ENCODE assay signal across 25 mouse cellular contexts in genomic region chr7:118135128-118135527, GRCm38 (mm10). TPM values are rescaled to one million over a fixed set of nuclear protein-coding genes. Genes with fewer than 3 reads are reported as not detected.
DNase-seq lines count a peak whose midpoint lies in the region; ATAC-seq and TF ChIP-seq lines count a peak whose summit lies in the region.
"Had no signal": no experiment of that assay in that cellular context is flagged by ENCODE, and none has a peak within 500 bp of the region (broad histone marks: within the 10 kb centered on the region; RNA-seq: fewer than 3 reads in every experiment).

No protein-coding gene starts in this region.

- peaks cover 4% of the 10 kb centered on the region; the same call in 1 of the 2 replicates for H3K4me1 ChIP-seq in limb, embryonic 12.5 days (replicated peaks)
- peaks cover 5% of the 10 kb centered on the region; the same call in 1 of the 2 replicates for H3K4me1 ChIP-seq in limb, embryonic 10.5 days
- H3K4me1 ChIP-seq: embryonic facial prominence, embryonic 13.5 days had no signal

- H3K79me2 ChIP-seq in myocyte (ENCODE audit: control insufficient read depth, insufficient read depth): no peaks in the 10 kb centered on the region

- ATAC-seq in limb, embryonic 12.5 days (ENCODE audit: insufficient number of reproducible peaks, insufficient read depth, low FRiP score, low TSS enrichment, low read depth): peak; percentile 42
- ATAC-seq: CD4-positive, CD25-positive, alpha-beta regulatory T cell, adult 4 months; forebrain, embryonic 13.5 days; forebrain, embryonic 15.5 days; forebrain, postnatal 0 days had no signal

- DNase-seq in embryo, embryonic 10.5 days (ENCODE audit: low spot score): peak; percentile 4
- DNase-seq in embryo, embryonic 11 days: no peak
- no peak for DNase-seq in limb, embryonic 10.5 days (ENCODE audit: low spot score)
- peak; percentile 36 for DNase-seq in R1 (ENCODE audit: low read depth, low spot score)
- DNase-seq in layer of hippocampus, postnatal 36 days: no peak
- DNase-seq in adrenal gland, postnatal 10 days: no peak
- DNase-seq: adrenal gland, adult 2 months; adrenal gland, postnatal 14 days; adrenal gland, postnatal 36 days; B cell, adult 2 months; cerebellum, adult 11-12 months; cerebellum, adult 2 months; cerebellum, adult 9-10 months; cerebellum, postnatal 10 days; cerebellum, postnatal 25 days; forebrain, postnatal 0 days had no signal

- no peak overlapping the region for H3K27ac ChIP-seq in limb, embryonic 12.5 days
- no peak overlapping the region for H3K27ac ChIP-seq in limb, embryonic 10.5 days
- H3K27ac ChIP-seq: embryonic facial prominence, embryonic 13.5 days; forebrain, embryonic 13.5 days; forebrain, embryonic 15.5 days had no signal

- TF ChIP-seq POLR2A in myocyte (IDR thresholded peaks at IDR 0.05; ENCODE audit: insufficient read length, low read depth): no peak

- peaks cover 50% of the 10 kb centered on the region for H3K36me3 ChIP-seq in limb, embryonic 12.5 days
- peaks cover 62% of the 10 kb centered on the region for H3K36me3 ChIP-seq in limb, embryonic 10.5 days
- H3K36me3 ChIP-seq in myocyte (ENCODE audit: control insufficient read depth, insufficient read depth): peaks cover 19% of the 10 kb centered on the region

- 81% methylated on average over 11 of the region's 11 CpGs for WGBS in limb, embryonic 12.5 days
- WGBS in limb, embryonic 10.5 days: 90% methylated on average over 11 of the region's 11 CpGs

- H3ac ChIP-seq in myocyte (ENCODE audit: control insufficient read depth, insufficient read length): no peak overlapping the region

- H3K9me3 ChIP-seq in limb, embryonic 12.5 days: no peaks in the 10 kb centered on the region
- no peaks in the 10 kb centered on the region for H3K9me3 ChIP-seq in limb, embryonic 10.5 days (replicated peaks)
- H3K9me3 ChIP-seq: embryonic facial prominence, embryonic 13.5 days; forebrain, embryonic 13.5 days; forebrain, embryonic 15.5 days; G1E had no signal

- no peaks in the 10 kb centered on the region for H3K27me3 ChIP-seq in limb, embryonic 12.5 days
- H3K27me3 ChIP-seq in limb, embryonic 10.5 days (ENCODE audit: low read depth, poor library complexity, severe bottlenecking): no peaks in the 10 kb centered on the region
- H3K27me3 ChIP-seq in myocyte (ENCODE audit: control insufficient read depth, insufficient read depth, insufficient read length): no peaks in the 10 kb centered on the region
- H3K27me3 ChIP-seq: CH12.LX; embryonic facial prominence, embryonic 13.5 days; forebrain, embryonic 13.5 days; forebrain, embryonic 15.5 days; Patski had no signal

- no peak overlapping the region for H3K4me3 ChIP-seq in limb, embryonic 12.5 days (replicated peaks)
- no peak overlapping the region for H3K4me3 ChIP-seq in limb, embryonic 10.5 days
- H3K4me3 ChIP-seq in myocyte: no peak overlapping the region
- H3K4me3 ChIP-seq: embryonic facial prominence, embryonic 13.5 days; forebrain, embryonic 13.5 days; forebrain, embryonic 15.5 days had no signal

- no peak overlapping the region for H3K9ac ChIP-seq in limb, embryonic 12.5 days (replicated peaks)
- H3K9ac ChIP-seq: embryonic facial prominence, embryonic 13.5 days; forebrain, embryonic 13.5 days; forebrain, embryonic 15.5 days; forebrain, postnatal 0 days had no signal

- no peak overlapping the region for H3K4me2 ChIP-seq in limb, embryonic 12.5 days
- no peak overlapping the region for H3K4me2 ChIP-seq in myocyte (ENCODE audit: low read depth)
- H3K4me2 ChIP-seq: embryonic facial prominence, embryonic 13.5 days; forebrain, embryonic 13.5 days; forebrain, embryonic 15.5 days had no signal

TF ChIP-seq in myocyte, 11 proteins besides CTCF, POLR2A, EP300 and RAD21:
- no peak for TF ChIP-seq TCF3 (IDR thresholded peaks at IDR 0.05; ENCODE audit: insufficient read length, low read depth)
- TF ChIP-seq MYOG (IDR thresholded peaks at IDR 0.05; ENCODE audit: control insufficient read depth in 1 of 3, insufficient read depth in 1 of 3, insufficient read length in 2 of 3, low read depth in 2 of 3): peak; percentile 29 to 93 (median 73)
- TF ChIP-seq SRF (IDR thresholded peaks at IDR 0.05; ENCODE audit: control insufficient read depth, insufficient read length, low read depth): no peak
- TF ChIP-seq MYOD1 (IDR thresholded peaks at IDR 0.05; ENCODE audit: control insufficient read depth in 1 of 3, insufficient read length in 2 of 3, low read depth in 2 of 3): peak in 2 of 3 experiments; percentile 69 to 95

RNA-seq across cellular contexts. Expression of gene Arl6ip1, which starts 5.7 kb away (rescaled TPM):
- 420 and 476 TPM in 2 replicates for polyA plus RNA-seq in limb, embryonic 12.5 days (2016; fragmentation: Nextera tagmentation; extraction: Ambion mirVana)
- 375 and 392 TPM in 2 replicates for polyA plus RNA-seq in limb, embryonic 10.5 days (2016; fragmentation: Nextera tagmentation; extraction: Ambion mirVana)
- polyA plus RNA-seq in myocyte (2012; fragmentation: generic; extraction: Trizol): 120 TPM
- total RNA-seq in layer of hippocampus, postnatal 36 days (2021): 100 to 1,000 TPM; 298 to 300 TPM
- total RNA-seq in adrenal gland, postnatal 10 days (2021): 100 to 1,000 TPM; 148 to 152 TPM

RNA-seq across cellular contexts. Expression of gene Rps15a, which starts 19.1 kb away (rescaled TPM):
- polyA plus RNA-seq in limb, embryonic 12.5 days (2016; fragmentation: Nextera tagmentation; extraction: Ambion mirVana): 724 and 793 TPM in 2 replicates
- polyA plus RNA-seq in limb, embryonic 10.5 days (2016; fragmentation: Nextera tagmentation; extraction: Ambion mirVana): 688 and 731 TPM in 2 replicates
- polyA plus RNA-seq in myocyte (2012; fragmentation: generic; extraction: Trizol): 1,920 TPM
- 100 to 1,000 TPM; 370 to 388 TPM for total RNA-seq in layer of hippocampus, postnatal 36 days (2021)
- 100 to 1,000 TPM; 881 to 957 TPM for total RNA-seq in adrenal gland, postnatal 10 days (2021)

Comparison
In these comparisons a context has a peak if more than half of its experiments do, and no peak if none do; other contexts are left out.
1. DNase-seq: peak in embryo, embryonic 10.5 days (single experiment) and R1 (single experiment); none in embryo, embryonic 11 days (single experiment), limb, embryonic 10.5 days (single experiment), layer of hippocampus, postnatal 36 days (0 of 2) and adrenal gland, postnatal 10 days (single experiment).